23 mouse cellular contexts compared by ENCODE assay signal in the genomic region with DNA sequence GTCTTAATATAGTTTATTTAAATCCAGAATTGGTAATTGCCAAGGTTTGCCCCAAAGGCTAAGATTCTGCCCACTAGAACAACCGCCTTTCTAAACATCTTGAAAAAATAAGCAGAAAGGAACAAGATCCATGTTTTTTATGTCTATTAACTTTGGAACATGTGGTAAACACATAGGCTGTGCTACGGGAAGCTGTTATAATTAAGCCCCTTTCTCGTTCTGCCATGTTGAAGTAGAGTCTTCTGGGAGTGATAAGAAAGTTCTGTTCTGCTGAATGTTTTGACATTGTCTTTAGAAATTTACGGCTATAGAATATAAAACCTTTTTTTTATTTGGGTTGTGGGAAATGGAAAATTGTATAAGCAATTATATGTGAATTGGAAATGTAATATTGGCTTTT.
DNase-seq lines count a peak whose midpoint lies in the region; ATAC-seq lines count a peak whose summit lies in the region.
"Had no signal": no experiment of that assay in that cellular context is flagged by ENCODE, and none has a peak within 500 bp of the region (broad histone marks: within the 10 kb centered on the region; RNA-seq: fewer than 3 reads in every experiment).

No protein-coding gene starts in this region.

- no peaks in the 10 kb centered on the region for H3K27me3 ChIP-seq in embryonic facial prominence, embryonic 14.5 days (replicated peaks; ENCODE audit: control insufficient read depth, insufficient read depth, low read length)
- H3K27me3 ChIP-seq in embryonic facial prominence, embryonic 10.5 days (replicated peaks; ENCODE audit: low read depth, poor library complexity, severe bottlenecking): no peaks in the 10 kb centered on the region
- H3K27me3 ChIP-seq in limb, embryonic 13.5 days: no peaks in the 10 kb centered on the region
- H3K27me3 ChIP-seq in limb, embryonic 15.5 days: no peaks in the 10 kb centered on the region
- H3K27me3 ChIP-seq: CH12.LX; embryonic facial prominence, embryonic 13.5 days; forebrain, embryonic 13.5 days; forebrain, embryonic 15.5 days; Patski had no signal

- 55% methylated on average over 4 of the region's 4 CpGs for WGBS in embryonic facial prominence, embryonic 14.5 days
- 75% methylated on average over 4 of the region's 4 CpGs for WGBS in embryonic facial prominence, embryonic 10.5 days
- WGBS in limb, embryonic 13.5 days: 32% methylated on average over 4 of the region's 4 CpGs
- WGBS in limb, embryonic 15.5 days: 34% methylated on average over 4 of the region's 4 CpGs

- H3K4me1 ChIP-seq in embryonic facial prominence, embryonic 14.5 days (ENCODE audit: control insufficient read depth, insufficient read depth, low read length): no peaks in the 10 kb centered on the region
- no peaks in the 10 kb centered on the region for H3K4me1 ChIP-seq in embryonic facial prominence, embryonic 10.5 days
- H3K4me1 ChIP-seq in limb, embryonic 13.5 days: no peaks in the 10 kb centered on the region
- no peaks in the 10 kb centered on the region for H3K4me1 ChIP-seq in limb, embryonic 15.5 days
- H3K4me1 ChIP-seq: embryonic facial prominence, embryonic 13.5 days; forebrain, embryonic 13.5 days; forebrain, embryonic 15.5 days had no signal

- H3K9ac ChIP-seq in embryonic facial prominence, embryonic 14.5 days (ENCODE audit: low read depth, low read length): no peak overlapping the region
- H3K9ac ChIP-seq in limb, embryonic 13.5 days: no peak overlapping the region
- H3K9ac ChIP-seq in limb, embryonic 15.5 days: no peak overlapping the region
- H3K9ac ChIP-seq: embryonic facial prominence, embryonic 13.5 days; forebrain, embryonic 13.5 days; forebrain, embryonic 15.5 days; forebrain, postnatal 0 days had no signal

- H3K4me3 ChIP-seq in embryonic facial prominence, embryonic 14.5 days (ENCODE audit: low read depth, low read length): no peak overlapping the region
- H3K4me3 ChIP-seq in embryonic facial prominence, embryonic 10.5 days: no peak overlapping the region
- no peak overlapping the region for H3K4me3 ChIP-seq in limb, embryonic 13.5 days
- H3K4me3 ChIP-seq in limb, embryonic 15.5 days: no peak overlapping the region
- H3K4me3 ChIP-seq: embryonic facial prominence, embryonic 13.5 days; forebrain, embryonic 13.5 days; forebrain, embryonic 15.5 days had no signal

- H3K27ac ChIP-seq in embryonic facial prominence, embryonic 14.5 days (replicated peaks; ENCODE audit: low read depth, low read length): no peak overlapping the region
- H3K27ac ChIP-seq in embryonic facial prominence, embryonic 10.5 days (replicated peaks): no peak overlapping the region
- no peak overlapping the region for H3K27ac ChIP-seq in limb, embryonic 13.5 days
- no peak overlapping the region for H3K27ac ChIP-seq in limb, embryonic 15.5 days
- H3K27ac ChIP-seq: embryonic facial prominence, embryonic 13.5 days; forebrain, embryonic 13.5 days; forebrain, embryonic 15.5 days had no signal

- peak; percentile 0 for DNase-seq in embryonic facial prominence, embryonic 14.5 days (ENCODE audit: low spot score)
- no peak for DNase-seq in embryonic facial prominence, embryonic 10.5 days (ENCODE audit: low spot score)
- no peak for DNase-seq in ovary, postnatal 36 days (ENCODE audit: low spot score)
- DNase-seq: adrenal gland, adult 8-10 months; adrenal gland, postnatal 14 days; adrenal gland, postnatal 36 days; B cell, adult 2 months; cerebellum, adult 11-12 months; cerebellum, adult 2 months; cerebellum, adult 9-10 months; cerebellum, postnatal 10 days; cerebellum, postnatal 25 days; forebrain, postnatal 0 days had no signal

- ATAC-seq in embryonic facial prominence, embryonic 14.5 days (ENCODE audit: low read depth): no peak
- peak; percentile 75; the same call in 1 of the 2 replicates for ATAC-seq in limb, embryonic 13.5 days (ENCODE audit: low FRiP score, low read depth)
- ATAC-seq in limb, embryonic 15.5 days (ENCODE audit: insufficient number of reproducible peaks, low FRiP score, low TSS enrichment, low read depth): 0 out of 2 replicates have a peak, but pooled peaks have one; percentile 44
- ATAC-seq: activated CD4-positive, CD25-positive, alpha-beta regulatory T cell, adult 4 months; CD4-positive, CD25-positive, alpha-beta regulatory T cell, adult 4 months; forebrain, embryonic 13.5 days; forebrain, embryonic 15.5 days; forebrain, postnatal 0 days; Patski had no signal

- no peak overlapping the region for H3K4me2 ChIP-seq in embryonic facial prominence, embryonic 14.5 days (ENCODE audit: low read depth, low read length)
- no peak overlapping the region for H3K4me2 ChIP-seq in limb, embryonic 13.5 days (replicated peaks)
- H3K4me2 ChIP-seq in limb, embryonic 15.5 days: no peak overlapping the region
- H3K4me2 ChIP-seq: embryonic facial prominence, embryonic 13.5 days; forebrain, embryonic 13.5 days; forebrain, embryonic 15.5 days had no signal

- H3K9me3 ChIP-seq in embryonic facial prominence, embryonic 14.5 days (ENCODE audit: control insufficient read depth, low read length): no peaks in the 10 kb centered on the region
- H3K9me3 ChIP-seq in embryonic facial prominence, embryonic 10.5 days: no peaks in the 10 kb centered on the region
- peaks cover 3% of the 10 kb centered on the region; the same call in 1 of the 2 replicates for H3K9me3 ChIP-seq in limb, embryonic 13.5 days
- no peaks in the 10 kb centered on the region for H3K9me3 ChIP-seq in limb, embryonic 15.5 days
- H3K9me3 ChIP-seq: embryonic facial prominence, embryonic 13.5 days; forebrain, embryonic 13.5 days; forebrain, embryonic 15.5 days had no signal

- no peaks in the 10 kb centered on the region for H3K36me3 ChIP-seq in embryonic facial prominence, embryonic 14.5 days (ENCODE audit: control insufficient read depth, insufficient read depth, low read length)
- no peaks in the 10 kb centered on the region for H3K36me3 ChIP-seq in embryonic facial prominence, embryonic 10.5 days (replicated peaks)
- no peaks in the 10 kb centered on the region for H3K36me3 ChIP-seq in limb, embryonic 13.5 days
- H3K36me3 ChIP-seq in limb, embryonic 15.5 days: no peaks in the 10 kb centered on the region
- H3K36me3 ChIP-seq: embryonic facial prominence, embryonic 13.5 days; forebrain, embryonic 15.5 days; G1E had no signal
